Mouse (Mus musculus): ENCODE measurements around the gene Usp45. TPM values are rescaled to one million over a fixed set of nuclear protein-coding genes. Genes with fewer than 3 reads are reported as not detected.

Gene Usp45
- polyA plus RNA-seq, 1 experiment: 22.5 TPM

- Histone ChIP-seq H3K27me3 (ENCODE audit: control insufficient read depth, insufficient read depth, low read length) (no peaks in the 10 kb centered on the region), H3K4me3 (replicated peaks; ENCODE audit: insufficient read depth, low read depth, low read length) (peak within 1 kb of the TSS; percentile 59), H3K27ac (ENCODE audit: insufficient read depth, low read length) (peak within 1 kb of the TSS; percentile 59), H3K4me1 (ENCODE audit: control insufficient read depth, insufficient read depth, low read length) (peaks cover 2% of the 10 kb centered on the region; the same call in 1 of the 2 replicates)
- peak; percentile 82 for TF ChIP-seq CTCF (IDR thresholded peaks at IDR 0.05; ENCODE audit: borderline replicate concordance, insufficient read depth, low read depth, low read length)
- TF ChIP-seq POLR2A (IDR thresholded peaks at IDR 0.05; ENCODE audit: borderline replicate concordance, insufficient read depth, low read length): peak; percentile 56; the same call in 1 of the 2 replicates
- DNase-seq: peak; percentile 94 to 95
- under 1% methylated on average over 50 of the region's 50 CpGs for WGBS
Observed at GRCm38 (mm10) chr4:21847481-21848286, 80.7 kb downstream of the Usp45 start, which contains the start of gene Pnisr. TSS of gene Pnisr (plus strand) at chr4:21847583.

GRCm38 (mm10) chr4:21848287-21848630, 81.3 kb downstream of the Usp45 start:
- Histone ChIP-seq H3K27me3 (ENCODE audit: control insufficient read depth, insufficient read depth, low read length) (no peaks in the 10 kb centered on the region), H3K4me3 (replicated peaks; ENCODE audit: insufficient read depth, low read depth, low read length) (peak overlapping the region; percentile 59), H3K4me1 (ENCODE audit: control insufficient read depth, insufficient read depth, low read length) (peaks cover 6% of the 10 kb centered on the region; the same call in 1 of the 2 replicates), H3K27ac (ENCODE audit: insufficient read depth, low read length) (peak overlapping the region; percentile 59)
- WGBS: under 1% methylated on average over 24 of the region's 24 CpGs
- peak; percentile 88 to 90 for DNase-seq
- TF ChIP-seq POLR2A (IDR thresholded peaks at IDR 0.05; ENCODE audit: borderline replicate concordance, insufficient read depth, low read length): peak; percentile 35; the same call in 1 of the 2 replicates
- no peak for TF ChIP-seq CTCF (IDR thresholded peaks at IDR 0.05; ENCODE audit: borderline replicate concordance, insufficient read depth, low read depth, low read length)

- Histone ChIP-seq H3K4me3 (replicated peaks; ENCODE audit: insufficient read depth, low read depth, low read length) (no peak overlapping the region), H3K27ac (ENCODE audit: insufficient read depth, low read length) (no peak overlapping the region), H3K27me3 (ENCODE audit: control insufficient read depth, insufficient read depth, low read length) (no peaks in the 10 kb centered on the region), H3K4me1 (ENCODE audit: control insufficient read depth, insufficient read depth, low read length) (peaks cover 4% of the 10 kb centered on the region)
- TF ChIP-seq CTCF (IDR thresholded peaks at IDR 0.05; ENCODE audit: borderline replicate concordance, insufficient read depth, low read depth, low read length): no peak
- TF ChIP-seq POLR2A (IDR thresholded peaks at IDR 0.05; ENCODE audit: borderline replicate concordance, insufficient read depth, low read length): no peak
- 39% methylated on average over 1 of the region's 1 CpGs for whole genome bisulfite sequencing
- no peak for DNase-seq
Observed at GRCm38 (mm10) chr4:21857481-21857880, 90.5 kb downstream of the Usp45 start.

GRCm38 (mm10) chr4:21865226-21865625, 98.3 kb downstream of the Usp45 start:
- TF ChIP-seq POLR2A (IDR thresholded peaks at IDR 0.05; ENCODE audit: borderline replicate concordance, insufficient read depth, low read length) (no peak), CTCF (IDR thresholded peaks at IDR 0.05; ENCODE audit: borderline replicate concordance, insufficient read depth, low read depth, low read length) (no peak)

GRCm38 (mm10) chr4:21878776-21879175, 111.8 kb downstream of the Usp45 start:
- DNase-seq: no peak
- WGBS: 21% methylated on average over 6 of the region's 6 CpGs
- TF ChIP-seq CTCF (IDR thresholded peaks at IDR 0.05; ENCODE audit: borderline replicate concordance, insufficient read depth, low read depth, low read length) (no peak), POLR2A (IDR thresholded peaks at IDR 0.05; ENCODE audit: borderline replicate concordance, insufficient read depth, low read length) (no peak)
- H3K4me3 ChIP-seq (replicated peaks; ENCODE audit: insufficient read depth, low read depth, low read length): no peak overlapping the region
- no peaks in the 10 kb centered on the region for H3K4me1 ChIP-seq (ENCODE audit: control insufficient read depth, insufficient read depth, low read length)
- no peaks in the 10 kb centered on the region for H3K27me3 ChIP-seq (ENCODE audit: control insufficient read depth, insufficient read depth, low read length)
- no peak overlapping the region for H3K27ac ChIP-seq (ENCODE audit: insufficient read depth, low read length)

More at GRCm38 (mm10) chr4:21865226-21865625, 98.3 kb downstream of the Usp45 start:
- 89% methylated on average over 1 of the region's 1 CpGs for WGBS
- H3K27ac ChIP-seq (ENCODE audit: insufficient read depth, low read length): no peak overlapping the region
- no peaks in the 10 kb centered on the region for H3K27me3 ChIP-seq (ENCODE audit: control insufficient read depth, insufficient read depth, low read length)
- no peaks in the 10 kb centered on the region for H3K4me1 ChIP-seq (ENCODE audit: control insufficient read depth, insufficient read depth, low read length)
- DNase-seq: no peak
- H3K4me3 ChIP-seq (replicated peaks; ENCODE audit: insufficient read depth, low read depth, low read length): no peak overlapping the region

GRCm38 (mm10) chr4:21879565-21880220, 112.7 kb downstream of the Usp45 start, which contains the start of gene Coq3:
TSS of gene Coq3 (plus strand) at chr4:21879673.
- under 1% methylated on average over 51 of the region's 51 CpGs for WGBS
- Histone ChIP-seq H3K4me3 (replicated peaks; ENCODE audit: insufficient read depth, low read depth, low read length) (peak within 1 kb of the TSS; percentile 73), H3K27me3 (ENCODE audit: control insufficient read depth, insufficient read depth, low read length) (no peaks in the 10 kb centered on the region), H3K27ac (ENCODE audit: insufficient read depth, low read length) (peak within 1 kb of the TSS; percentile 70), H3K4me1 (ENCODE audit: control insufficient read depth, insufficient read depth, low read length) (no peaks in the 10 kb centered on the region)
- TF ChIP-seq CTCF (IDR thresholded peaks at IDR 0.05; ENCODE audit: borderline replicate concordance, insufficient read depth, low read depth, low read length) (no peak), POLR2A (IDR thresholded peaks at IDR 0.05; ENCODE audit: borderline replicate concordance, insufficient read depth, low read length) (peak; percentile 70; the same call in 1 of the 2 replicates)
- peak; percentile 83 to 86 for DNase-seq

- TF ChIP-seq CTCF (IDR thresholded peaks at IDR 0.05; ENCODE audit: borderline replicate concordance, insufficient read depth, low read depth, low read length) (no peak), POLR2A (IDR thresholded peaks at IDR 0.05; ENCODE audit: borderline replicate concordance, insufficient read depth, low read length) (no peak)
- no peak for DNase-seq
- H3K4me3 ChIP-seq (replicated peaks; ENCODE audit: insufficient read depth, low read depth, low read length): no peak overlapping the region
- H3K27ac ChIP-seq (ENCODE audit: insufficient read depth, low read length): no peak overlapping the region
- no peaks in the 10 kb centered on the region for H3K4me1 ChIP-seq (ENCODE audit: control insufficient read depth, insufficient read depth, low read length)
- no peaks in the 10 kb centered on the region for H3K27me3 ChIP-seq (ENCODE audit: control insufficient read depth, insufficient read depth, low read length)
- WGBS: 93% methylated on average over 6 of the region's 6 CpGs
Observed at GRCm38 (mm10) chr4:21882806-21883205, 115.8 kb downstream of the Usp45 start.

Data from cerebellum, adult 2 months (tissue).